Mouse (Mus musculus): ENCODE data around the gene Defb35. TPM values are rescaled to one million over a fixed set of nuclear protein-coding genes. Genes with fewer than 3 reads are reported as not detected.

The Defb35 gene
- polyA plus RNA-seq, 1 experiment from 2014 or later: not detected

GRCm38 (mm10) chr8:21955321-21955720 lies 17.2 kb downstream of the Defb35 start:
- Histone ChIP-seq H3K36me3 (ENCODE audit: control insufficient read depth, insufficient read depth, low read length) (no peaks in the 10 kb centered on the region), H3K4me3 (ENCODE audit: low read depth, low read length) (no peak overlapping the region), H3K4me2 (no peak overlapping the region), H3K9ac (ENCODE audit: low read depth, low read length) (no peak overlapping the region), H3K27ac (ENCODE audit: low read depth, low read length) (no peak overlapping the region), H3K27me3 (ENCODE audit: control insufficient read depth, insufficient read depth, low read length) (no peaks in the 10 kb centered on the region), H3K4me1 (ENCODE audit: control insufficient read depth, insufficient read depth, low read length) (no peaks in the 10 kb centered on the region), H3K9me3 (replicated peaks; ENCODE audit: control insufficient read depth, low read length) (no peaks in the 10 kb centered on the region)
- no peak for ATAC-seq (replicated peaks; ENCODE audit: insufficient number of reproducible peaks, low FRiP score, low TSS enrichment)
- WGBS (ENCODE audit: insufficient replicate concordance): 7% methylated on average over 9 of the region's 9 CpGs

- WGBS (ENCODE audit: insufficient replicate concordance): 76% methylated on average over 3 of the region's 3 CpGs
- no peaks in the 10 kb centered on the region for H3K4me1 ChIP-seq (ENCODE audit: control insufficient read depth, insufficient read depth, low read length)
- no peaks in the 10 kb centered on the region for H3K27me3 ChIP-seq (ENCODE audit: control insufficient read depth, insufficient read depth, low read length)
- no peak overlapping the region for H3K27ac ChIP-seq (ENCODE audit: low read depth, low read length)
- ATAC-seq (replicated peaks; ENCODE audit: insufficient number of reproducible peaks, low FRiP score, low TSS enrichment): no peak
- no peak overlapping the region for H3K4me2 ChIP-seq
- no peaks in the 10 kb centered on the region for H3K9me3 ChIP-seq (replicated peaks; ENCODE audit: control insufficient read depth, low read length)
- H3K36me3 ChIP-seq (ENCODE audit: control insufficient read depth, insufficient read depth, low read length): no peaks in the 10 kb centered on the region
- H3K9ac ChIP-seq (ENCODE audit: low read depth, low read length): no peak overlapping the region
- H3K4me3 ChIP-seq (ENCODE audit: low read depth, low read length): no peak overlapping the region
Measured at GRCm38 (mm10) chr8:21956336-21956735, 18.2 kb downstream of the Defb35 start.

GRCm38 (mm10) chr8:21958414-21958813 lies 20.3 kb downstream of the Defb35 start, which contains the start of gene Fam90a1a:
Gene Fam90a1a (plus strand): TSS chr8:21958714.
- H3K9ac ChIP-seq (ENCODE audit: low read depth, low read length): no peak within 1 kb of the TSS
- ATAC-seq (replicated peaks; ENCODE audit: insufficient number of reproducible peaks, low FRiP score, low TSS enrichment): no peak
- H3K4me3 ChIP-seq (ENCODE audit: low read depth, low read length): no peak within 1 kb of the TSS
- no peak within 1 kb of the TSS for H3K27ac ChIP-seq (ENCODE audit: low read depth, low read length)
- H3K9me3 ChIP-seq (replicated peaks; ENCODE audit: control insufficient read depth, low read length): no peaks in the 10 kb centered on the region
- no peaks in the 10 kb centered on the region for H3K27me3 ChIP-seq (ENCODE audit: control insufficient read depth, insufficient read depth, low read length)
- 81% methylated on average over 2 of the region's 2 CpGs for WGBS (ENCODE audit: insufficient replicate concordance)
- H3K4me2 ChIP-seq: no peak within 1 kb of the TSS
- H3K36me3 ChIP-seq (ENCODE audit: control insufficient read depth, insufficient read depth, low read length): no peaks in the 10 kb centered on the region
- no peaks in the 10 kb centered on the region for H3K4me1 ChIP-seq (ENCODE audit: control insufficient read depth, insufficient read depth, low read length)

GRCm38 (mm10) chr8:21966646-21967045 lies 28.5 kb downstream of the Defb35 start:
- no peaks in the 10 kb centered on the region for H3K27me3 ChIP-seq (ENCODE audit: control insufficient read depth, insufficient read depth, low read length)
- WGBS (ENCODE audit: insufficient replicate concordance): 75% methylated on average over 1 of the region's 1 CpGs
- no peak overlapping the region for H3K4me3 ChIP-seq (ENCODE audit: low read depth, low read length)
- ATAC-seq (replicated peaks; ENCODE audit: insufficient number of reproducible peaks, low FRiP score, low TSS enrichment): no peak
- no peaks in the 10 kb centered on the region for H3K36me3 ChIP-seq (ENCODE audit: control insufficient read depth, insufficient read depth, low read length)
- H3K4me1 ChIP-seq (ENCODE audit: control insufficient read depth, insufficient read depth, low read length): no peaks in the 10 kb centered on the region
- no peak overlapping the region for H3K4me2 ChIP-seq
- no peaks in the 10 kb centered on the region for H3K9me3 ChIP-seq (replicated peaks; ENCODE audit: control insufficient read depth, low read length)
- H3K27ac ChIP-seq (ENCODE audit: low read depth, low read length): no peak overlapping the region
- no peak overlapping the region for H3K9ac ChIP-seq (ENCODE audit: low read depth, low read length)

GRCm38 (mm10) chr8:21969475-21969874 lies 31.3 kb downstream of the Defb35 start, which contains the start of gene Ccdc70:
Gene Ccdc70 (plus strand): TSS chr8:21969775.
- Histone ChIP-seq H3K27me3 (ENCODE audit: control insufficient read depth, insufficient read depth, low read length) (no peaks in the 10 kb centered on the region), H3K27ac (ENCODE audit: low read depth, low read length) (no peak within 1 kb of the TSS), H3K4me3 (ENCODE audit: low read depth, low read length) (no peak within 1 kb of the TSS), H3K9ac (ENCODE audit: low read depth, low read length) (no peak within 1 kb of the TSS), H3K36me3 (ENCODE audit: control insufficient read depth, insufficient read depth, low read length) (no peaks in the 10 kb centered on the region), H3K9me3 (replicated peaks; ENCODE audit: control insufficient read depth, low read length) (no peaks in the 10 kb centered on the region), H3K4me1 (ENCODE audit: control insufficient read depth, insufficient read depth, low read length) (no peaks in the 10 kb centered on the region), H3K4me2 (no peak within 1 kb of the TSS)
- no peak for ATAC-seq (replicated peaks; ENCODE audit: insufficient number of reproducible peaks, low FRiP score, low TSS enrichment)
- WGBS (ENCODE audit: insufficient replicate concordance): 84% methylated on average over 3 of the region's 3 CpGs

GRCm38 (mm10) chr8:21978193-21978592 lies 40.0 kb downstream of the Defb35 start:
- H3K4me2 ChIP-seq: no peak overlapping the region
- H3K4me3 ChIP-seq (ENCODE audit: low read depth, low read length): no peak overlapping the region
- no peaks in the 10 kb centered on the region for H3K36me3 ChIP-seq (ENCODE audit: control insufficient read depth, insufficient read depth, low read length)
- no peaks in the 10 kb centered on the region for H3K4me1 ChIP-seq (ENCODE audit: control insufficient read depth, insufficient read depth, low read length)
- no peaks in the 10 kb centered on the region for H3K9me3 ChIP-seq (replicated peaks; ENCODE audit: control insufficient read depth, low read length)
- ATAC-seq (replicated peaks; ENCODE audit: insufficient number of reproducible peaks, low FRiP score, low TSS enrichment): no peak
- H3K27ac ChIP-seq (ENCODE audit: low read depth, low read length): no peak overlapping the region
- H3K9ac ChIP-seq (ENCODE audit: low read depth, low read length): no peak overlapping the region
- 69% methylated on average over 4 of the region's 4 CpGs for WGBS (ENCODE audit: insufficient replicate concordance)
- no peaks in the 10 kb centered on the region for H3K27me3 ChIP-seq (ENCODE audit: control insufficient read depth, insufficient read depth, low read length)

GRCm38 (mm10) chr8:21981664-21982337 lies 43.6 kb downstream of the Defb35 start:
- no peak overlapping the region for H3K27ac ChIP-seq (ENCODE audit: low read depth, low read length)
- no peak overlapping the region for H3K9ac ChIP-seq (ENCODE audit: low read depth, low read length)
- H3K9me3 ChIP-seq (replicated peaks; ENCODE audit: control insufficient read depth, low read length): no peaks in the 10 kb centered on the region
- H3K36me3 ChIP-seq (ENCODE audit: control insufficient read depth, insufficient read depth, low read length): no peaks in the 10 kb centered on the region
- ATAC-seq (replicated peaks; ENCODE audit: insufficient number of reproducible peaks, low FRiP score, low TSS enrichment): no peak
- no peak overlapping the region for H3K4me3 ChIP-seq (ENCODE audit: low read depth, low read length)
- H3K4me2 ChIP-seq: no peak overlapping the region
- WGBS (ENCODE audit: insufficient replicate concordance): 62% methylated on average over 8 of the region's 8 CpGs
- H3K27me3 ChIP-seq (ENCODE audit: control insufficient read depth, insufficient read depth, low read length): no peaks in the 10 kb centered on the region
- H3K4me1 ChIP-seq (ENCODE audit: control insufficient read depth, insufficient read depth, low read length): no peaks in the 10 kb centered on the region
